Mouse (Mus musculus): ENCODE results near the gene Gfra1. TPM values are rescaled to one million over a fixed set of nuclear protein-coding genes. Genes with fewer than 3 reads are reported as not detected.

Gene Gfra1
- polyA plus RNA-seq, 1 experiment from 2014 or later: 6.0 TPM

DNA sequence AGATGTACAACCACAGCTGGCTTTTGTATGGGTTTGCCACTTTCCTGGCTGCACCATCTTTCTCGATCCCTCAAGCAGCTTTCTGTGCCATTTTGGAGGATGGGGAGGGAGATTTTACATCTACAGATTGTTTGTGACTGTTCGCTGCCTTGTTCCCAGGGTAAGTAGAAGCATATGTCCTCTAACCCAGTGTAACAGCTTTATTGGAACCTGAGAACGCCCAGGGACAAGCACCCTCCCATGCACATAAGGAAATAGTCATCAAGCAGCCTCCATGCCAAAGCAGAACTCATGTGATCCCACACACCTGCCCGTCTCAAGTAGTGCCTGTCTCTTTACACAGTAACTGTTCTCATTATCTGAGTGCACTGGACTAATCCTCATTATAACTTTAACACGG is 256.0 kb downstream of the Gfra1 start:
- H3K4me1 ChIP-seq: peaks cover 5% of the 10 kb centered on the region; the same call in 1 of the 2 replicates
- no peak overlapping the region for H3K27ac ChIP-seq
- H3K36me3 ChIP-seq: no peaks in the 10 kb centered on the region
- no peaks in the 10 kb centered on the region for H3K9me3 ChIP-seq
- WGBS: 75% methylated on average over 5 of the region's 5 CpGs
- H3K27me3 ChIP-seq (ENCODE audit: insufficient read depth, poor library complexity, severe bottlenecking): peaks cover 1% of the 10 kb centered on the region; the same call in 1 of the 2 replicates
- no peak for DNase-seq (ENCODE audit: low spot score)
- no peak overlapping the region for H3K4me3 ChIP-seq

DNA sequence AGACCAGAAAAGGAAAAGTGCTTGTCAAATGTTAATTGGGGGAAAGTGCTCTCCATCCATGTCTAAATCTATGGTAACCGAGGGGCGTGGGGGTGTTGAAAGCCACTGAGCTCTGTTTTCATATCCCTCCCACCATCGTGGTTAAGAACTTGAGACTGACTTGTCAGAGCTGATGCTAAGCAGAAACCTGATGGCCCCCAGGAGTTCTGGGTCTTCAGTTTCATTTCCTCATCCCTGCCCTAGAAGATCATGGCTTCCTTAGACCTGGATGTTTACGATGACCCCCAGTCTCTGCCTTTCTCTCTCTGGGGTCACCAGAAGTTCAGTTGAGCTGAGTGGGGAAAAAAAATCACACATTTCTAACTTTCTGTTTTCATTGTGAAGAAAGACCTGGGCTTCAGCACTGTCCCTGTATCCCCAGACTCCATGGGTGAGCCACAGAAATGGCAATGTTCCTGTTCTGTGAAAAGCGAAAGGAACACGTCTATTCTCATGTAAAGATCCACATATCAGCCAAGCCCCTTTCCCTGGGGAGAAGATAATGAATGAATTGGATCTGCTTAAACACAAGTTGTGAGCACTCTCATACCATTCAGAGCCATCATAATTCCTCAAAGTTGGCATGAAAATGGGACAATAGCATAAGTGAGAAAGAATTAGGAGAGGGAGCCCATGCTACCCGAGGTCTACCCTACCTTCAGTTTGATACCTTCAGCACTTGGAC is 261.8 kb downstream of the Gfra1 start:
- Histone ChIP-seq H3K27me3 (ENCODE audit: insufficient read depth, poor library complexity, severe bottlenecking) (no peaks in the 10 kb centered on the region), H3K4me3 (no peak overlapping the region), H3K36me3 (no peaks in the 10 kb centered on the region), H3K27ac (no peak overlapping the region), H3K4me1 (peaks cover 20% of the 10 kb centered on the region), H3K9me3 (no peaks in the 10 kb centered on the region)
- no peak for DNase-seq (ENCODE audit: low spot score)
- WGBS: 41% methylated on average over 7 of the region's 7 CpGs

DNA sequence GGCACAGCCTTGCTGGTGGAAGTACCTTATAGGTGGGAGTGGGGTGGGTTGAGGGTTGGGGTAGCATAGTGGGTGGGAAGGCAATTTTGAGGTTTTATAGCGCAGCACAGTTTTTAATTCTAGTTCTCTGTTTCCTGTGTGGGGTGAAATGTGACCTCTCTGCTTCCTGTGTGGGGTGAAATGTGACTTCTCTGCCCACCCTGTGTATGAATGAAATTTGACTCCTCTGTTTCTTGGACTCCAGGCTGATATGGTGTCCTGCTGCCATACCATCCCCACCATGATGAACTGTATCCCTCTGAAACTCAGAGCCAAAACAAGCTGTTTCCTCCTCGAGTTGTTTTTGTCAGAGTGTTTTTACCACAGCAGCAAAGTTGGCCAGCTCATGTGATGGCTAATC is 264.8 kb downstream of the Gfra1 start:
- Histone ChIP-seq H3K9me3 (no peaks in the 10 kb centered on the region), H3K4me3 (no peak overlapping the region), H3K4me1 (peaks cover 26% of the 10 kb centered on the region), H3K36me3 (no peaks in the 10 kb centered on the region), H3K27ac (no peak overlapping the region), H3K27me3 (ENCODE audit: insufficient read depth, poor library complexity, severe bottlenecking) (no peaks in the 10 kb centered on the region)
- 72% methylated on average over 2 of the region's 2 CpGs for WGBS
- DNase-seq (ENCODE audit: low spot score): no peak

- 58% methylated on average over 4 of the region's 4 CpGs for WGBS
- no peak for DNase-seq (ENCODE audit: low spot score)
- no peaks in the 10 kb centered on the region for H3K36me3 ChIP-seq
- H3K27me3 ChIP-seq (ENCODE audit: insufficient read depth, poor library complexity, severe bottlenecking): no peaks in the 10 kb centered on the region
- H3K9me3 ChIP-seq: no peaks in the 10 kb centered on the region
- peaks cover 6% of the 10 kb centered on the region; the same call in 1 of the 2 replicates for H3K4me1 ChIP-seq
- H3K27ac ChIP-seq: no peak overlapping the region
- no peak overlapping the region for H3K4me3 ChIP-seq
Measured at GRCm38 (mm10) chr19:58186558-58186957, 269.2 kb downstream of the Gfra1 start.

Other genes starting within 250 kb of the Gfra1 start
- not detected in 2 replicates for gene Ccdc172, start 56.1 kb upstream of the Gfra1 start, polyA plus RNA-seq (2016; fragmentation: Nextera tagmentation; extraction: Ambion mirVana)
- gene Pnlip, start 196.6 kb upstream of the Gfra1 start, polyA plus RNA-seq (2016; fragmentation: Nextera tagmentation; extraction: Ambion mirVana): not detected in 2 replicates

All from heart, embryonic 10.5 days (tissue).